Mouse (Mus musculus): ENCODE data around the gene Tmem200b. TPM values are rescaled to one million over a fixed set of nuclear protein-coding genes. Genes with fewer than 3 reads are reported as not detected.

The Tmem200b gene
- polyA plus RNA-seq, 1 experiment: 0.76 TPM

DNA sequence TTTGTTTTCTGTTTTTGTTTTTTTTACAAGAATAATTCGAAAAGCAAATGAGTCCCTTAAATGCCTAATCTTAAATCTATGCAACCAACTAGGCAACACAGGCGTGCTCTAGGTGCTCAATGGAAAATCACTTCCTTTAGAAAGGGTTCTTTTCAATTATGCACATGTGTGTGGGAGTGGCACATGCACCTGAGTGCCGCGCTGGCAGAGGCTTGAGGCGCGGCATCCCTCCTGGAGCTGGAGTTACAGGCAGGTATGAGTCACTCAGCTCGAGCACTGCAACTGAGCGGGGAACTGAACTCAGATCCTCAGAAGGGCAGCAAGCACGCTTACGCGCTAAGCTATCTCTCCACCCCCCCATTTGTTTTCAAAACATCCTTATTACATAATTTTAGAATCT lies 26.3 kb downstream of the Tmem200b start:
- no peaks in the 10 kb centered on the region for H3K79me2 ChIP-seq (ENCODE audit: control insufficient read depth, insufficient read depth)
- no peak for TF ChIP-seq SRF (IDR thresholded peaks at IDR 0.05; ENCODE audit: control insufficient read depth, insufficient read length, low read depth)
- TF ChIP-seq E2F4 (IDR thresholded peaks at IDR 0.05; ENCODE audit: insufficient read depth): no peak
- TF ChIP-seq CEBPB (IDR thresholded peaks at IDR 0.05; ENCODE audit: insufficient read depth, poor library complexity, severe bottlenecking): no peak
- no peak for TF ChIP-seq REST (IDR thresholded peaks at IDR 0.05; ENCODE audit: insufficient read depth, insufficient read length)
- no peak for TF ChIP-seq TCF3 (IDR thresholded peaks at IDR 0.05; ENCODE audit: insufficient read length, low read depth)
- TF ChIP-seq USF1 (IDR thresholded peaks at IDR 0.05; ENCODE audit: low read depth): no peak
- no peak for TF ChIP-seq MYOD1 (IDR thresholded peaks at IDR 0.05; ENCODE audit: control insufficient read depth in 1 of 3, insufficient read length in 2 of 3, low read depth in 2 of 3)
- H3K36me3 ChIP-seq (ENCODE audit: control insufficient read depth, insufficient read depth): no peaks in the 10 kb centered on the region
- no peaks in the 10 kb centered on the region for H3K27me3 ChIP-seq (ENCODE audit: control insufficient read depth, insufficient read depth, insufficient read length)
- H3K4me2 ChIP-seq (ENCODE audit: low read depth): no peak overlapping the region
- no peak overlapping the region for H3ac ChIP-seq (ENCODE audit: control insufficient read depth, insufficient read length)
- H3K4me3 ChIP-seq: no peak overlapping the region

DNA sequence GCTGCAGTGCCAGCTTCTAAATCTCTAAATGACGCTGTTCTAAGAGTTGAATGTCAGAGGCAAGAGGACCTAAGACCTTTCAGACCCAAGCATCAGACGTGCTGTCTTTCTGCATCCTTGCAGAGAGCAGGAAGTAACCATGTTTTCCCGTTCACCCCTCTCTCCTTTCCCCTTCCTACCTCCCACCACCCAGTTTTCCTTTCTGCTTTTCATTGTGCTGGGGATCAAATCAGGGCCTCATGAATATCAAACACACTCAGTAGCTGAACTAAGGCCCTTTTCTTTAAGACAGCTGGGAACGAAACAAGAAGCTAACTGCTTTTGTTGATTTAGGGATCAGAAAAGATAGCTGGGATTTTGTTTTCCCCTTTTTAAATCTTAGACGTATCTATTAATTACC lies 28.3 kb downstream of the Tmem200b start:
- TF ChIP-seq REST (IDR thresholded peaks at IDR 0.05; ENCODE audit: insufficient read depth, insufficient read length): no peak
- no peak for TF ChIP-seq POLR2AphosphoS2 (IDR thresholded peaks at IDR 0.05; ENCODE audit: insufficient read length, low read depth)
- no peak for TF ChIP-seq POLR2A (IDR thresholded peaks at IDR 0.05; ENCODE audit: insufficient read length, low read depth)
- TF ChIP-seq MAX (IDR thresholded peaks at IDR 0.05; ENCODE audit: low read depth): no peak
- TF ChIP-seq TCF12 (IDR thresholded peaks at IDR 0.05; ENCODE audit: insufficient read depth, poor library complexity, severe bottlenecking): no peak
- TF ChIP-seq TCF3 (IDR thresholded peaks at IDR 0.05; ENCODE audit: insufficient read length, low read depth): no peak
- no peak overlapping the region for H3ac ChIP-seq (ENCODE audit: control insufficient read depth, insufficient read length)
- no peak overlapping the region for H3K4me3 ChIP-seq
- no peak overlapping the region for H3K4me2 ChIP-seq (ENCODE audit: low read depth)
- no peaks in the 10 kb centered on the region for H3K79me2 ChIP-seq (ENCODE audit: control insufficient read depth, insufficient read depth)
- H3K36me3 ChIP-seq (ENCODE audit: control insufficient read depth, insufficient read depth): no peaks in the 10 kb centered on the region
- no peaks in the 10 kb centered on the region for H3K27me3 ChIP-seq (ENCODE audit: control insufficient read depth, insufficient read depth, insufficient read length)

GRCm38 (mm10) chr4:131950657-131951056 lies 29.1 kb downstream of the Tmem200b start:
- TF ChIP-seq MYOD1 (IDR thresholded peaks at IDR 0.05; ENCODE audit: control insufficient read depth in 1 of 3, insufficient read length in 2 of 3, low read depth in 2 of 3): no peak
- Histone ChIP-seq H3K36me3 (ENCODE audit: control insufficient read depth, insufficient read depth) (no peaks in the 10 kb centered on the region), H3K79me2 (ENCODE audit: control insufficient read depth, insufficient read depth) (no peaks in the 10 kb centered on the region)

GRCm38 (mm10) chr4:131957161-131957560 lies 35.6 kb downstream of the Tmem200b start:
- no peak for TF ChIP-seq E2F4 (IDR thresholded peaks at IDR 0.05; ENCODE audit: insufficient read depth)
- TF ChIP-seq REST (IDR thresholded peaks at IDR 0.05; ENCODE audit: insufficient read depth, insufficient read length): no peak
- no peak for TF ChIP-seq POLR2AphosphoS2 (IDR thresholded peaks at IDR 0.05; ENCODE audit: insufficient read length, low read depth)
- no peak for TF ChIP-seq POLR2A (IDR thresholded peaks at IDR 0.05; ENCODE audit: insufficient read length, low read depth)
- no peak overlapping the region for H3ac ChIP-seq (ENCODE audit: control insufficient read depth, insufficient read length)
- H3K27me3 ChIP-seq (ENCODE audit: control insufficient read depth, insufficient read depth, insufficient read length): no peaks in the 10 kb centered on the region
- no peak overlapping the region for H3K4me2 ChIP-seq (ENCODE audit: low read depth)
- H3K36me3 ChIP-seq (ENCODE audit: control insufficient read depth, insufficient read depth): no peaks in the 10 kb centered on the region
- no peaks in the 10 kb centered on the region for H3K79me2 ChIP-seq (ENCODE audit: control insufficient read depth, insufficient read depth)
- H3K4me3 ChIP-seq: no peak overlapping the region

More at GRCm38 (mm10) chr4:131950657-131951056, 29.1 kb downstream of the Tmem200b start:
- H3K27me3 ChIP-seq (ENCODE audit: control insufficient read depth, insufficient read depth, insufficient read length): no peaks in the 10 kb centered on the region
- no peak overlapping the region for H3K4me2 ChIP-seq (ENCODE audit: low read depth)
- no peak overlapping the region for H3K4me3 ChIP-seq
- no peak overlapping the region for H3ac ChIP-seq (ENCODE audit: control insufficient read depth, insufficient read length)

DNA sequence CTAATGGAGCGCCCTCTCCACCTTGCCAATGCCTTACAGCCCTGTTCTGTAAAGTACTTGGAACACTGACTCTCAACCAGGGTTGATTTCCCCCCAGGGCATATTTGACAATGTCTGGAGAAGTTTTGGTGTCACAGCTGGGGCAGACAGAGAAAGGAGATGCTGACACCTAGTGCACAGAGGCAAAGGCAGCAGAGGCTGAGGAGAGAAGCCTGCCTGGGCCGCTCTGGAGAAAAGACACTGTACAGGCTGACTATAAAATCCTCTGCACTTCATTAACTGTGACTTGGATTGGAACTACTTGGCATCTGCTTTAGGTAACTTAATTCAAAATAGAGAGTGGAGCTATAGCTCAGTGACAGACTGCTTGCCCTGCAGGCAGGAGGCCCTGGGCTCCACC lies 47.3 kb downstream of the Tmem200b start:
- Histone ChIP-seq H3K27me3 (ENCODE audit: control insufficient read depth, insufficient read depth, insufficient read length) (no peaks in the 10 kb centered on the region), H3K4me2 (ENCODE audit: low read depth) (no peak overlapping the region), H3K36me3 (ENCODE audit: control insufficient read depth, insufficient read depth) (no peaks in the 10 kb centered on the region), H3K4me3 (no peak overlapping the region), H3K79me2 (ENCODE audit: control insufficient read depth, insufficient read depth) (no peaks in the 10 kb centered on the region), H3ac (ENCODE audit: control insufficient read depth, insufficient read length) (no peak overlapping the region)
- TF ChIP-seq MYOG (IDR thresholded peaks at IDR 0.05; ENCODE audit: control insufficient read depth in 1 of 3, insufficient read depth in 1 of 3, insufficient read length in 2 of 3, low read depth in 2 of 3) (no peak), REST (IDR thresholded peaks at IDR 0.05; ENCODE audit: insufficient read depth, insufficient read length) (no peak), USF1 (IDR thresholded peaks at IDR 0.05; ENCODE audit: low read depth) (no peak), CEBPB (IDR thresholded peaks at IDR 0.05; ENCODE audit: insufficient read depth, poor library complexity, severe bottlenecking) (no peak), TCF12 (IDR thresholded peaks at IDR 0.05; ENCODE audit: insufficient read depth, poor library complexity, severe bottlenecking) (no peak), E2F4 (IDR thresholded peaks at IDR 0.05; ENCODE audit: insufficient read depth) (no peak), POLR2AphosphoS2 (IDR thresholded peaks at IDR 0.05; ENCODE audit: insufficient read length, low read depth) (no peak), POLR2A (IDR thresholded peaks at IDR 0.05; ENCODE audit: insufficient read length, low read depth) (no peak), MAX (IDR thresholded peaks at IDR 0.05; ENCODE audit: low read depth) (no peak), TCF3 (IDR thresholded peaks at IDR 0.05; ENCODE audit: insufficient read length, low read depth) (no peak), SRF (IDR thresholded peaks at IDR 0.05; ENCODE audit: control insufficient read depth, insufficient read length, low read depth) (no peak)

Data from myocyte (in vitro differentiated cells).